Mouse (Mus musculus): Measurements from ENCODE around the gene Dnajc9. TPM values are rescaled to one million over a fixed set of nuclear protein-coding genes. Genes with fewer than 3 reads are reported as not detected.

The Dnajc9 gene
- polyA plus RNA-seq (2015; fragmentation: Nextera tagmentation; extraction: Ambion mirVana): 54.9 and 56.4 TPM in 2 replicates

GRCm38 (mm10) chr14:20388441-20389129 lies at the start of gene Dnajc9:
Gene Dnajc9, minus strand, starts transcription at chr14:20388910.
- DNase-seq (peak; percentile 96), ATAC-seq (peak; percentile 65)
- peaks cover 27% of the 10 kb centered on the region for H3K4me1 ChIP-seq (ENCODE audit: insufficient read depth)
- H3K4me3 ChIP-seq (ENCODE audit: low read depth, low read length): peak within 1 kb of the TSS; percentile 77
- peak within 1 kb of the TSS; percentile 73 for H3K27ac ChIP-seq (ENCODE audit: low read depth)
- no peaks in the 10 kb centered on the region for H3K27me3 ChIP-seq (ENCODE audit: insufficient read depth, low read length)
- peak within 1 kb of the TSS; percentile 85 for H3K9ac ChIP-seq (replicated peaks)
- H3K9me3 ChIP-seq (ENCODE audit: low read length): no peaks in the 10 kb centered on the region
- peak within 1 kb of the TSS; percentile 84 for H3K4me2 ChIP-seq (ENCODE audit: low read depth, low read length)
- peaks cover 33% of the 10 kb centered on the region for H3K36me3 ChIP-seq (replicated peaks; ENCODE audit: insufficient read depth, low read length)
- no peak; the same call in 1 of the 2 replicates for TF ChIP-seq EP300 (IDR thresholded peaks at IDR 0.05; ENCODE audit: low read depth)
- no peak for TF ChIP-seq CTCF (IDR thresholded peaks at IDR 0.05; ENCODE audit: low read depth)
- under 1% methylated on average over 58 of the region's 59 CpGs for WGBS (ENCODE audit: insufficient replicate concordance)

- no peak for DNase-seq
- whole genome bisulfite sequencing (ENCODE audit: insufficient replicate concordance): 46% methylated on average over 6 of the region's 6 CpGs
- Histone ChIP-seq H3K4me1 (ENCODE audit: insufficient read depth) (no peaks in the 10 kb centered on the region), H3K9me3 (ENCODE audit: low read length) (no peaks in the 10 kb centered on the region), H3K27me3 (ENCODE audit: insufficient read depth, low read length) (no peaks in the 10 kb centered on the region), H3K9ac (replicated peaks) (no peak overlapping the region), H3K4me3 (ENCODE audit: low read depth, low read length) (no peak overlapping the region), H3K4me2 (ENCODE audit: low read depth, low read length) (no peak overlapping the region), H3K27ac (ENCODE audit: low read depth) (no peak overlapping the region), H3K36me3 (replicated peaks; ENCODE audit: insufficient read depth, low read length) (no peaks in the 10 kb centered on the region)
- no peak for TF ChIP-seq CTCF (IDR thresholded peaks at IDR 0.05; ENCODE audit: low read depth)
- TF ChIP-seq EP300 (IDR thresholded peaks at IDR 0.05; ENCODE audit: low read depth): no peak
- no peak for ATAC-seq
Observed at GRCm38 (mm10) chr14:20436976-20437375, 48.3 kb upstream of the Dnajc9 start.

GRCm38 (mm10) chr14:20432420-20432819 lies 43.7 kb upstream of the Dnajc9 start:
- Histone ChIP-seq H3K4me1 (ENCODE audit: insufficient read depth) (no peaks in the 10 kb centered on the region), H3K4me2 (ENCODE audit: low read depth, low read length) (no peak overlapping the region), H3K27ac (ENCODE audit: low read depth) (no peak overlapping the region), H3K9me3 (ENCODE audit: low read length) (no peaks in the 10 kb centered on the region), H3K4me3 (ENCODE audit: low read depth, low read length) (no peak overlapping the region), H3K36me3 (replicated peaks; ENCODE audit: insufficient read depth, low read length) (no peaks in the 10 kb centered on the region), H3K9ac (replicated peaks) (no peak overlapping the region), H3K27me3 (ENCODE audit: insufficient read depth, low read length) (no peaks in the 10 kb centered on the region)
- no peak for ATAC-seq
- TF ChIP-seq EP300 (IDR thresholded peaks at IDR 0.05; ENCODE audit: low read depth) (no peak), CTCF (IDR thresholded peaks at IDR 0.05; ENCODE audit: low read depth) (no peak)
- no peak for DNase-seq
- WGBS (ENCODE audit: insufficient replicate concordance): 84% methylated on average over 4 of the region's 4 CpGs

- WGBS (ENCODE audit: insufficient replicate concordance): 61% methylated on average over 6 of the region's 6 CpGs
- Histone ChIP-seq H3K4me2 (ENCODE audit: low read depth, low read length) (no peak overlapping the region), H3K27ac (ENCODE audit: low read depth) (no peak overlapping the region), H3K9me3 (ENCODE audit: low read length) (no peaks in the 10 kb centered on the region), H3K4me1 (ENCODE audit: insufficient read depth) (no peaks in the 10 kb centered on the region), H3K27me3 (ENCODE audit: insufficient read depth, low read length) (no peaks in the 10 kb centered on the region), H3K4me3 (ENCODE audit: low read depth, low read length) (no peak overlapping the region), H3K9ac (replicated peaks) (no peak overlapping the region), H3K36me3 (replicated peaks; ENCODE audit: insufficient read depth, low read length) (no peaks in the 10 kb centered on the region)
- TF ChIP-seq EP300 (IDR thresholded peaks at IDR 0.05; ENCODE audit: low read depth) (no peak), CTCF (IDR thresholded peaks at IDR 0.05; ENCODE audit: low read depth) (no peak)
- DNase-seq: no peak
- no peak for ATAC-seq
Observed at GRCm38 (mm10) chr14:20431726-20432125, 43.0 kb upstream of the Dnajc9 start.

GRCm38 (mm10) chr14:20429833-20430232 lies 41.1 kb upstream of the Dnajc9 start:
- no peaks in the 10 kb centered on the region for H3K27me3 ChIP-seq (ENCODE audit: insufficient read depth, low read length)
- no peak overlapping the region for H3K4me2 ChIP-seq (ENCODE audit: low read depth, low read length)
- ATAC-seq: no peak
- DNase-seq: no peak
- WGBS (ENCODE audit: insufficient replicate concordance): 52% methylated on average over 1 of the region's 1 CpGs
- H3K4me3 ChIP-seq (ENCODE audit: low read depth, low read length): no peak overlapping the region
- no peaks in the 10 kb centered on the region for H3K36me3 ChIP-seq (replicated peaks; ENCODE audit: insufficient read depth, low read length)
- no peaks in the 10 kb centered on the region for H3K9me3 ChIP-seq (ENCODE audit: low read length)
- H3K27ac ChIP-seq (ENCODE audit: low read depth): no peak overlapping the region
- H3K4me1 ChIP-seq (ENCODE audit: insufficient read depth): no peaks in the 10 kb centered on the region
- no peak overlapping the region for H3K9ac ChIP-seq (replicated peaks)
- TF ChIP-seq EP300 (IDR thresholded peaks at IDR 0.05; ENCODE audit: low read depth): no peak
- no peak for TF ChIP-seq CTCF (IDR thresholded peaks at IDR 0.05; ENCODE audit: low read depth)

GRCm38 (mm10) chr14:20428593-20428992 lies 39.9 kb upstream of the Dnajc9 start:
- TF ChIP-seq EP300 (IDR thresholded peaks at IDR 0.05; ENCODE audit: low read depth): no peak
- peak; percentile 40; the same call in 1 of the 2 replicates for TF ChIP-seq CTCF (IDR thresholded peaks at IDR 0.05; ENCODE audit: low read depth)
- no peak overlapping the region for H3K27ac ChIP-seq (ENCODE audit: low read depth)
- no peaks in the 10 kb centered on the region for H3K27me3 ChIP-seq (ENCODE audit: insufficient read depth, low read length)
- no peak overlapping the region for H3K4me3 ChIP-seq (ENCODE audit: low read depth, low read length)
- H3K4me1 ChIP-seq (ENCODE audit: insufficient read depth): no peaks in the 10 kb centered on the region
- no peak for DNase-seq
- H3K36me3 ChIP-seq (replicated peaks; ENCODE audit: insufficient read depth, low read length): no peaks in the 10 kb centered on the region
- H3K9ac ChIP-seq (replicated peaks): no peak overlapping the region
- no peaks in the 10 kb centered on the region for H3K9me3 ChIP-seq (ENCODE audit: low read length)
- ATAC-seq: no peak
- H3K4me2 ChIP-seq (ENCODE audit: low read depth, low read length): no peak overlapping the region
- 38% methylated on average over 1 of the region's 1 CpGs for WGBS (ENCODE audit: insufficient replicate concordance)
